In the genomic region with DNA sequence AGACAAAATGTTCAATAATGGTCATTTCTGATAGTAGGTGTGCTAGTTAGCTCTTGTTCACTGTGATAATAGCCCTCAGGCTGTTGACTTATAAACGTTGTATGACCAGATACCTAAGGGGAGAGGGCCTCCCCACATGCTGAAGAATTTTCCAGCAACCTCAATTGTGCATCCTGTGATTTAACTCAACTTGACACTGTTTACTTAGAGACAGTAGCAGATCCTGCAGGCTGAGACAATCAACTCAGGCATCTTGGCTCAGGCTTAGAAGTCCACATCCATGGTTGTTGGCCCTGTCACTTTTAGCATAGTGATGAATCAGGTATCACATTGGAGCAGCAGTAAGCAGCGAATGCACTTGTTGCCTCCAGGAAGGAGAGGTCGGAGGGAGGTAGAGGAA, we compare ENCODE assay signal across 23 mouse cellular contexts. TPM values are rescaled to one million over a fixed set of nuclear protein-coding genes. Genes with fewer than 3 reads are reported as not detected.
A peak's percentile ranks its signal among the peaks of the same experiment; 100 is the strongest.
DNase-seq lines count a peak whose midpoint lies in the region; ATAC-seq and TF ChIP-seq lines count a peak whose summit lies in the region.
"Had no signal": no experiment of that assay in that cellular context is flagged by ENCODE, and none has a peak within 500 bp of the region (broad histone marks: within the 10 kb centered on the region; RNA-seq: fewer than 3 reads in every experiment).

No protein-coding gene starts in this region.

- no peak for ATAC-seq in embryonic facial prominence, embryonic 13.5 days (ENCODE audit: insufficient number of reproducible peaks, insufficient read depth, low FRiP score, low TSS enrichment, low read depth)
- no peak for ATAC-seq in lung, embryonic 14.5 days (ENCODE audit: insufficient read depth)
- ATAC-seq in lung, postnatal 0 days, result peak; percentile 54
- ATAC-seq in liver, embryonic 12.5 days, result no peak
- ATAC-seq: activated CD4-positive, CD25-positive, alpha-beta regulatory T cell, adult 4 months; CD4-positive, CD25-positive, alpha-beta regulatory T cell, adult 4 months; forebrain, embryonic 16.5 days; hindbrain, postnatal 0 days; Patski had no signal

- H3K27ac ChIP-seq in embryonic facial prominence, embryonic 13.5 days, result 0 out of 2 replicates have a peak overlapping the region, but pooled peaks have one; percentile 3
- no peak overlapping the region for H3K27ac ChIP-seq in embryonic facial prominence, embryonic 10.5 days (replicated peaks)
- H3K27ac ChIP-seq in lung, embryonic 14.5 days (ENCODE audit: low read depth), result no peak overlapping the region
- no peak overlapping the region for H3K27ac ChIP-seq in lung, postnatal 0 days (ENCODE audit: low read length)
- H3K27ac ChIP-seq in liver, embryonic 12.5 days, result no peak overlapping the region
- H3K27ac ChIP-seq: embryonic facial prominence, embryonic 12.5 days; forebrain, embryonic 12.5 days; heart, embryonic 13.5 days; hindbrain, embryonic 12.5 days; hindbrain, postnatal 0 days had no signal

- intact Hi-C loops in heart, postnatal 10 days (cut with DNase I), result no loop called here

- TF ChIP-seq CTCF in lung, embryonic 14.5 days (IDR thresholded peaks at IDR 0.05; ENCODE audit: low read depth), result no peak
- no peak for TF ChIP-seq CTCF in lung, postnatal 0 days (IDR thresholded peaks at IDR 0.05)

- peaks cover 25% of the 10 kb centered on the region for H3K4me1 ChIP-seq in embryonic facial prominence, embryonic 13.5 days
- peaks cover 28% of the 10 kb centered on the region for H3K4me1 ChIP-seq in embryonic facial prominence, embryonic 10.5 days
- no peaks in the 10 kb centered on the region for H3K4me1 ChIP-seq in lung, embryonic 14.5 days (ENCODE audit: insufficient read depth)
- H3K4me1 ChIP-seq in lung, postnatal 0 days (ENCODE audit: insufficient read depth, low read depth, low read length), result no peaks in the 10 kb centered on the region; the same call in 1 of the 2 replicates
- H3K4me1 ChIP-seq in liver, embryonic 12.5 days, result no peaks in the 10 kb centered on the region
- H3K4me1 ChIP-seq: forebrain, embryonic 12.5 days; hindbrain, embryonic 12.5 days had no signal

- H3K9me3 ChIP-seq in embryonic facial prominence, embryonic 13.5 days, result no peaks in the 10 kb centered on the region
- H3K9me3 ChIP-seq in embryonic facial prominence, embryonic 10.5 days, result no peaks in the 10 kb centered on the region
- no peaks in the 10 kb centered on the region for H3K9me3 ChIP-seq in lung, embryonic 14.5 days (ENCODE audit: low read depth, low read length)
- H3K9me3 ChIP-seq in lung, postnatal 0 days (ENCODE audit: low read length), result no peaks in the 10 kb centered on the region
- H3K9me3 ChIP-seq in liver, embryonic 12.5 days (replicated peaks), result no peaks in the 10 kb centered on the region
- H3K9me3 ChIP-seq: embryonic facial prominence, embryonic 12.5 days; forebrain, embryonic 12.5 days; G1E; heart, embryonic 13.5 days; hindbrain, embryonic 12.5 days had no signal

- 56% methylated on average over 3 of the region's 3 CpGs for WGBS in embryonic facial prominence, embryonic 13.5 days
- 61% methylated on average over 3 of the region's 3 CpGs for WGBS in embryonic facial prominence, embryonic 10.5 days
- WGBS in lung, embryonic 14.5 days, result 37% methylated on average over 3 of the region's 3 CpGs
- 40% methylated on average over 3 of the region's 3 CpGs for WGBS in lung, postnatal 0 days
- 40% methylated on average over 3 of the region's 3 CpGs for WGBS in liver, embryonic 12.5 days (ENCODE audit: insufficient replicate concordance)

- H3K27me3 ChIP-seq in embryonic facial prominence, embryonic 13.5 days, result no peaks in the 10 kb centered on the region
- no peaks in the 10 kb centered on the region for H3K27me3 ChIP-seq in embryonic facial prominence, embryonic 10.5 days (replicated peaks; ENCODE audit: low read depth, poor library complexity, severe bottlenecking)
- H3K27me3 ChIP-seq in lung, embryonic 14.5 days (ENCODE audit: insufficient read depth, low read length), result no peaks in the 10 kb centered on the region
- H3K27me3 ChIP-seq in lung, postnatal 0 days (replicated peaks; ENCODE audit: insufficient read depth, low read length), result no peaks in the 10 kb centered on the region
- no peaks in the 10 kb centered on the region for H3K27me3 ChIP-seq in liver, embryonic 12.5 days (replicated peaks)
- H3K27me3 ChIP-seq: embryonic facial prominence, embryonic 12.5 days; forebrain, embryonic 12.5 days; heart, embryonic 13.5 days; hindbrain, embryonic 12.5 days; Patski had no signal

- no peak overlapping the region for H3K4me3 ChIP-seq in embryonic facial prominence, embryonic 13.5 days
- H3K4me3 ChIP-seq in embryonic facial prominence, embryonic 10.5 days, result no peak overlapping the region
- H3K4me3 ChIP-seq in lung, embryonic 14.5 days (ENCODE audit: low read depth, low read length), result no peak overlapping the region
- no peak overlapping the region for H3K4me3 ChIP-seq in lung, postnatal 0 days (ENCODE audit: low read depth, low read length)
- no peak overlapping the region for H3K4me3 ChIP-seq in liver, embryonic 12.5 days
- H3K4me3 ChIP-seq: embryonic facial prominence, embryonic 12.5 days; forebrain, embryonic 12.5 days; heart, embryonic 13.5 days; hindbrain, embryonic 12.5 days had no signal

- TF ChIP-seq EP300 in lung, postnatal 0 days (IDR thresholded peaks at IDR 0.05), result 0 out of 2 replicates have a peak, but pooled peaks have one; percentile 17

- no peak for DNase-seq in embryonic facial prominence, embryonic 10.5 days (ENCODE audit: low spot score)
- peak; percentile 41 for DNase-seq in lung, embryonic 14.5 days
- no peak for DNase-seq in lung, postnatal 25 days (ENCODE audit: low spot score)
- DNase-seq in lung, postnatal 0 days (ENCODE audit: low spot score), result peak; percentile 52
- peak; percentile 66 for DNase-seq in retina, embryonic 14.5 days (ENCODE audit: low spot score)
- DNase-seq in heart, postnatal 10 days, result no peak
- DNase-seq: adrenal gland, postnatal 25 days; B cell, adult 2 months; cerebellum, adult 2 months; gastrocnemius, postnatal 25 days; heart, postnatal 4 days had no signal

- peaks cover 7% of the 10 kb centered on the region; the same call in 1 of the 2 replicates for H3K36me3 ChIP-seq in embryonic facial prominence, embryonic 13.5 days
- no peaks in the 10 kb centered on the region; the same call in 1 of the 2 replicates for H3K36me3 ChIP-seq in embryonic facial prominence, embryonic 10.5 days (replicated peaks)
- H3K36me3 ChIP-seq in lung, embryonic 14.5 days (ENCODE audit: insufficient read depth), result no peaks in the 10 kb centered on the region
- H3K36me3 ChIP-seq in lung, postnatal 0 days (ENCODE audit: insufficient read depth, low read length), result no peaks in the 10 kb centered on the region
- no peaks in the 10 kb centered on the region for H3K36me3 ChIP-seq in liver, embryonic 12.5 days
- H3K36me3 ChIP-seq: embryonic facial prominence, embryonic 12.5 days; forebrain, embryonic 12.5 days; G1E; heart, embryonic 13.5 days; hindbrain, embryonic 12.5 days had no signal

- no peak overlapping the region for H3K4me2 ChIP-seq in embryonic facial prominence, embryonic 13.5 days
- H3K4me2 ChIP-seq in lung, embryonic 14.5 days, result no peak overlapping the region
- no peak overlapping the region for H3K4me2 ChIP-seq in lung, postnatal 0 days (replicated peaks; ENCODE audit: low read depth, low read length)
- H3K4me2 ChIP-seq in liver, embryonic 12.5 days, result no peak overlapping the region
- H3K4me2 ChIP-seq: embryonic facial prominence, embryonic 12.5 days; forebrain, embryonic 12.5 days; heart, embryonic 13.5 days; hindbrain, embryonic 12.5 days had no signal

- no peak overlapping the region for H3K9ac ChIP-seq in embryonic facial prominence, embryonic 13.5 days
- H3K9ac ChIP-seq in lung, embryonic 14.5 days, result no peak overlapping the region
- no peak overlapping the region for H3K9ac ChIP-seq in lung, postnatal 0 days (replicated peaks; ENCODE audit: low read depth)
- no peak overlapping the region for H3K9ac ChIP-seq in liver, embryonic 12.5 days
- H3K9ac ChIP-seq: embryonic facial prominence, embryonic 12.5 days; forebrain, embryonic 12.5 days; heart, embryonic 13.5 days; hindbrain, embryonic 12.5 days had no signal

RNA-seq across cellular contexts. Expression of gene Uaca, which starts 35.7 kb away (rescaled TPM):
- polyA plus RNA-seq in embryonic facial prominence, embryonic 13.5 days (2015; fragmentation: Nextera tagmentation; extraction: Ambion mirVana), result 27.4 and 32.6 TPM in 2 replicates
- 30.0 and 31.0 TPM in 2 replicates for polyA plus RNA-seq in embryonic facial prominence, embryonic 10.5 days (2016; fragmentation: Nextera tagmentation; extraction: Ambion mirVana)
- 16.1 and 28.3 TPM in 2 replicates for polyA plus RNA-seq in lung, embryonic 14.5 days (2014; fragmentation: Nextera tagmentation; extraction: Ambion mirVana)
- 23.5 and 25.9 TPM in 2 replicates for polyA plus RNA-seq in lung, postnatal 0 days (2015; fragmentation: Nextera tagmentation; extraction: Ambion mirVana)
- 6.6 and 7.3 TPM in 2 replicates for polyA plus RNA-seq in liver, embryonic 12.5 days (2016; fragmentation: Nextera tagmentation; extraction: Ambion mirVana)
- 10 to 100 TPM; 46.7 to 47.4 TPM for total RNA-seq in heart, postnatal 10 days (2021)
- polyA plus RNA-seq: activated CD4-positive, CD25-positive, alpha-beta regulatory T cell, adult 4 months; CD4-positive, CD25-positive, alpha-beta regulatory T cell, adult 4 months; G1E had no signal

Comparison
In these comparisons a context has a peak if more than half of its experiments do, and no peak if none do; other contexts are left out.
1. DNase-seq: peak in lung, embryonic 14.5 days (single experiment), lung, postnatal 0 days (single experiment) and retina, embryonic 14.5 days (single experiment); none in embryonic facial prominence, embryonic 10.5 days (single experiment), lung, postnatal 25 days (single experiment) and heart, postnatal 10 days (0 of 2).